Mouse (Mus musculus) MEL (cell line): ENCODE results near the gene Sept3. TPM values are rescaled to one million over a fixed set of nuclear protein-coding genes. Genes with fewer than 3 reads are reported as not detected.

Source experiments
- DNase-seq: peaks from one replicate; pipeline ENCODE4 v3.0.0; 2011; ENCODE audit warnings: low read depth, low spot score
- H3K27ac ChIP-seq: 2 replicates; pipeline ENCODE4 v1.5.1; 2012; ENCODE audit warnings: low read depth, mild to moderate bottlenecking, control low read depth, low read length, moderate library complexity; ENCODE audit not compliant: control insufficient read depth
- H3K27me3 ChIP-seq, 2 experiments: fragments of 150-350 bp in 1 of 2; sonication (generic) in 1 of 2; 2 replicates each; pipeline ENCODE4 v1.6.1; 2012; ENCODE audit warnings: low read length in 2 of 2, mild to moderate bottlenecking in 2 of 2, improper control_type of control experiment in 1 of 2, moderate library complexity in 1 of 2; ENCODE audit not compliant: insufficient read depth in 2 of 2, control insufficient read depth in 1 of 2
- H3K36me3 ChIP-seq, 2 experiments: 2 replicates each; pipeline ENCODE4 v1.6.1; 2012 to 2014; ENCODE audit warnings: low read length in 2 of 2, improper control_type of control experiment in 1 of 2, inconsistent platforms in 1 of 2, mild to moderate bottlenecking in 1 of 2; ENCODE audit not compliant: insufficient read depth in 2 of 2, control insufficient read depth in 1 of 2
- H3K4me1 ChIP-seq, 2 experiments: fragments of 150-350 bp in 1 of 2; sonication (generic) in 1 of 2; 2 replicates each; pipeline ENCODE4 v1.6.1; 2012; ENCODE audit warnings: low read length in 2 of 2, improper control_type of control experiment in 1 of 2, mild to moderate bottlenecking in 1 of 2; ENCODE audit not compliant: insufficient read depth in 2 of 2, control insufficient read depth in 1 of 2
- H3K4me3 ChIP-seq, 2 experiments: fragments of 150-350 bp in 1 of 2; sonication (generic) in 1 of 2; 2 replicates each; pipeline ENCODE4 v1.5.1; 2012; ENCODE audit warnings: low read depth in 2 of 2, low read length in 2 of 2, mild to moderate bottlenecking in 2 of 2, moderate library complexity in 2 of 2, control low read depth in 1 of 2, improper control_type of control experiment in 1 of 2; ENCODE audit not compliant: control insufficient read depth in 1 of 2, insufficient read depth in 1 of 2
- H3K79me2 ChIP-seq: 2 replicates; pipeline ENCODE4 v1.6.1; 2012; ENCODE audit warnings: mild to moderate bottlenecking, low read length, moderate library complexity; ENCODE audit not compliant: control insufficient read depth, poor library complexity, insufficient read depth
- H3K9ac ChIP-seq: 2 replicates; pipeline ENCODE4 v1.6.1; 2012; ENCODE audit warnings: low read depth, mild to moderate bottlenecking, control low read depth, low read length, moderate library complexity; ENCODE audit not compliant: control insufficient read depth, poor library complexity, severe bottlenecking
- H3K9me3 ChIP-seq: fragments of 150-350 bp; sonication (generic); replicated peaks from 2 replicates; pipeline ENCODE4 v1.6.1; 2012; ENCODE audit warnings: mild to moderate bottlenecking, low read length, improper control_type of control experiment, moderate library complexity; ENCODE audit not compliant: insufficient read depth
- BHLHE40 ChIP-seq: IDR thresholded peaks from 2 replicates; pipeline ENCODE4 v1.6.1; 2012; ENCODE audit warnings: low read depth, mild to moderate bottlenecking, inconsistent platforms, low read length, improper control_type of control experiment, borderline replicate concordance
- CTCF ChIP-seq, 3 experiments: IDR thresholded peaks in 2 of 3; conservative IDR thresholded peaks in 1 of 3; 2 replicates each; pipeline ENCODE4 v1.5.1; 2011 to 2012; ENCODE audit warnings: low read length in 3 of 3, low read depth in 2 of 3, mild to moderate bottlenecking in 2 of 3, improper control_type of control experiment in 1 of 3, inconsistent platforms in 1 of 3, mixed read lengths in 1 of 3, moderate library complexity in 1 of 3; ENCODE audit not compliant: control insufficient read depth in 1 of 3, insufficient read depth in 1 of 3, poor library complexity in 1 of 3, severe bottlenecking in 1 of 3
- E2F4 ChIP-seq: IDR thresholded peaks from 2 replicates; pipeline ENCODE4 v1.6.1; 2011; ENCODE audit warnings: low read depth, low read length, improper control_type of control experiment, borderline replicate concordance
- ELF1 ChIP-seq: IDR thresholded peaks from 2 replicates; pipeline ENCODE4 v1.6.1; 2014; ENCODE audit warnings: low read depth, mild to moderate bottlenecking, inconsistent platforms, low read length, improper control_type of control experiment, moderate library complexity
- ETS1 ChIP-seq: IDR thresholded peaks from 2 replicates; pipeline ENCODE4 v1.6.1; 2012; ENCODE audit warnings: low read depth, mild to moderate bottlenecking, inconsistent platforms, low read length, improper control_type of control experiment, moderate library complexity
- JUND ChIP-seq: IDR thresholded peaks from 2 replicates; pipeline ENCODE4 v1.6.1; 2011; ENCODE audit warnings: low read depth, mild to moderate bottlenecking, improper control_type of control experiment, low read length
- KAT2A ChIP-seq: conservative IDR thresholded peaks from 2 replicates; pipeline ENCODE4 v1.6.1; 2012; ENCODE audit warnings: low read depth, low read length, improper control_type of control experiment, inconsistent platforms
- MAFK ChIP-seq: IDR thresholded peaks from 2 replicates; pipeline ENCODE4 v1.6.1; 2011; ENCODE audit warnings: low read depth, mild to moderate bottlenecking, low read length, improper control_type of control experiment, borderline replicate concordance
- MAZ ChIP-seq: IDR thresholded peaks from 2 replicates; pipeline ENCODE4 v1.6.1; 2012; ENCODE audit warnings: low read depth, mild to moderate bottlenecking, inconsistent platforms, low read length, improper control_type of control experiment
- MEF2A ChIP-seq: IDR thresholded peaks from 2 replicates; pipeline ENCODE4 v1.6.1; 2014; ENCODE audit warnings: low read depth, mild to moderate bottlenecking, inconsistent platforms, low read length, improper control_type of control experiment; ENCODE audit not compliant: poor library complexity, insufficient replicate concordance, severe bottlenecking; ENCODE audit errors: extremely low read depth
- MYB ChIP-seq: IDR thresholded peaks from 2 replicates; pipeline ENCODE4 v1.6.1; 2011; ENCODE audit warnings: mild to moderate bottlenecking, low read depth, low read length, improper control_type of control experiment
- MYC ChIP-seq: IDR thresholded peaks from 2 replicates; pipeline ENCODE4 v1.6.1; 2011; ENCODE audit warnings: low read depth, mild to moderate bottlenecking, low read length, improper control_type of control experiment, moderate library complexity
- NELFE ChIP-seq: IDR thresholded peaks from 2 replicates; pipeline ENCODE4 v1.6.1; 2011; ENCODE audit warnings: low read depth, low read length, improper control_type of control experiment
- NRF1 ChIP-seq: IDR thresholded peaks from 2 replicates; pipeline ENCODE4 v1.6.1; 2014; ENCODE audit warnings: low read depth, mild to moderate bottlenecking, inconsistent platforms, low read length, improper control_type of control experiment, moderate library complexity; ENCODE audit not compliant: poor library complexity, insufficient read depth, severe bottlenecking
- POLR2A ChIP-seq, 2 experiments: IDR thresholded peaks; 2 replicates each; pipeline ENCODE4 v1.6.1; 2011 to 2012; ENCODE audit warnings: low read length in 2 of 2, mild to moderate bottlenecking in 2 of 2, control low read depth in 1 of 2, improper control_type of control experiment in 1 of 2, low read depth in 1 of 2, moderate library complexity in 1 of 2; ENCODE audit not compliant: control insufficient read depth in 1 of 2, insufficient read depth in 1 of 2, poor library complexity in 1 of 2
- POLR2AphosphoS2 ChIP-seq: IDR thresholded peaks from 2 replicates; pipeline ENCODE4 v1.6.1; 2011; ENCODE audit warnings: low read length, improper control_type of control experiment
- RAD21 ChIP-seq: IDR thresholded peaks from 2 replicates; pipeline ENCODE4 v1.6.1; 2011; ENCODE audit warnings: mild to moderate bottlenecking, low read depth, low read length, improper control_type of control experiment
- SIN3A ChIP-seq: IDR thresholded peaks from 2 replicates; pipeline ENCODE4 v1.6.1; 2012; ENCODE audit warnings: low read length, improper control_type of control experiment, inconsistent platforms
- TAL1 ChIP-seq: IDR thresholded peaks from 2 replicates; pipeline ENCODE4 v1.6.1; 2012; ENCODE audit warnings: mild to moderate bottlenecking, inconsistent platforms, low read length, moderate library complexity, mixed read lengths
- UBTF ChIP-seq: IDR thresholded peaks from 2 replicates; pipeline ENCODE4 v1.6.1; 2012; ENCODE audit warnings: low read depth, mild to moderate bottlenecking, inconsistent platforms, low read length, improper control_type of control experiment, moderate library complexity, borderline replicate concordance; ENCODE audit not compliant: insufficient read depth
- ZC3H11A ChIP-seq: IDR thresholded peaks from 2 replicates; pipeline ENCODE4 v1.6.1; 2012; ENCODE audit warnings: low read depth, mild to moderate bottlenecking, inconsistent platforms, low read length, improper control_type of control experiment
- ZKSCAN1 ChIP-seq: IDR thresholded peaks from 2 replicates; pipeline ENCODE4 v1.6.1; 2012; ENCODE audit warnings: low read depth, mild to moderate bottlenecking, inconsistent platforms, low read length, improper control_type of control experiment, moderate library complexity
- ZNF384 ChIP-seq: IDR thresholded peaks from 2 replicates; pipeline ENCODE4 v1.6.1; 2012; ENCODE audit warnings: low read depth, mild to moderate bottlenecking, inconsistent platforms, low read length, improper control_type of control experiment
- polyA plus RNA-seq, 2 experiments: library from polyadenylated mRNA; stranded (reverse) in 1 of 2; unstranded in 1 of 2; fragments of >175 nt in 1 of 2; fragments of >200 nt in 1 of 2; gene quantifications; 2 replicates each; pipeline versions ENCODE4 v1.2.1 to v1.2.4; 2012; ENCODE audit warnings: low replicate concordance in 2 of 2, low read depth in 1 of 2; ENCODE audit not compliant: insufficient read length in 2 of 2, insufficient read depth in 1 of 2, missing spikeins in 1 of 2
- total RNA-seq: library from RNA; depleted of rRNA; stranded (reverse); fragments of 300-350 nt; gene quantifications from 2 replicates; pipeline ENCODE4 v1.2.3, GENCODE M21; 2012

Sept3 gene
- total and polyA plus RNA-seq, 3 experiments, result not detected

DNA sequence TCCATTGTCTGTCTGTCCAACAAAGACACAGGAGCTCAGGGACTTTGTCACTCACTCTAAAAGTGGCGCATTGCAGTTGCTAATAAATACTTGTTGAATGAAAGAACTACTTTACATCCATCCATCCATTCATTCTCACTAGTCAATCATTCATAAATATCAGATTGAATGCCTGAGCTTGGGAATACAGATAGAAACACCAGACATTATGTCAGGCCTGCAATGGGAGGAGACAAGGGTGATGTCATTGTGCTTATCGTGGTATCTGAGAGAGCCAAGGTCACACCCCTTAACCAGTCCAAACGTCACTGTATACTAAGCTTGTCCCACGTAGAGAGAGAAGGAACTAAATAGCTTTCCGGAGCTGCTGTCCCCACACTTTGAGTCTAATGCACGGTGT lies 22.6 kb upstream of the Sept3 start, which contains the start of gene 1500009C09Rik:
Gene 1500009C09Rik, plus strand, starts transcription at position 301 of the 400 bp plus-strand sequence.
- Histone ChIP-seq H3K9me3 (no peaks in the 10 kb centered on the region), H3K9ac (no peak within 1 kb of the TSS), H3K27ac (no peak within 1 kb of the TSS), H3K4me3 (no peak within 1 kb of the TSS), H3K79me2 (no peaks in the 10 kb centered on the region), H3K27me3 (peaks cover 3% of the 10 kb centered on the region in 2 experiments; a peak in 3 of 4 replicates), H3K4me1 (no peaks in the 10 kb centered on the region), H3K36me3 (no peaks in the 10 kb centered on the region)
- TF ChIP-seq POLR2A (IDR thresholded peaks at IDR 0.05; ENCODE audit: control insufficient read depth in 1 of 2, insufficient read depth in 1 of 2, low read depth in 1 of 2, low read length in 2 of 2, poor library complexity in 1 of 2) (no peak), ZNF384 (no peak), KAT2A (no peak)
- DNase-seq, result no peak

- DNase-seq, result no peak
- H3K36me3 ChIP-seq, result no peaks in the 10 kb centered on the region
- no peak overlapping the region for H3K4me3 ChIP-seq
- peaks cover 0 to 1% of the 10 kb centered on the region in 2 experiments; a peak in 1 of 4 replicates for H3K27me3 ChIP-seq
- H3K9me3 ChIP-seq, result no peaks in the 10 kb centered on the region
- no peak overlapping the region for H3K27ac ChIP-seq
- H3K4me1 ChIP-seq, result no peaks in the 10 kb centered on the region
- no peaks in the 10 kb centered on the region for H3K79me2 ChIP-seq
- TF ChIP-seq TAL1 (no peak), CTCF (IDR thresholded peaks at IDR 0.05 in 2 of 3, conservative IDR thresholded peaks at IDR 0.05 in 1 of 3; ENCODE audit: control insufficient read depth in 1 of 3, insufficient read depth in 1 of 3, low read depth in 2 of 3, low read length in 3 of 3, poor library complexity in 1 of 3, severe bottlenecking in 1 of 3) (peak; percentile 31 to 41 (median 32); a peak in 4 of 6 replicates)
- H3K9ac ChIP-seq, result no peak overlapping the region
Measured at GRCm38 (mm10) chr15:82255248-82255647, 19.4 kb upstream of the Sept3 start.

DNA sequence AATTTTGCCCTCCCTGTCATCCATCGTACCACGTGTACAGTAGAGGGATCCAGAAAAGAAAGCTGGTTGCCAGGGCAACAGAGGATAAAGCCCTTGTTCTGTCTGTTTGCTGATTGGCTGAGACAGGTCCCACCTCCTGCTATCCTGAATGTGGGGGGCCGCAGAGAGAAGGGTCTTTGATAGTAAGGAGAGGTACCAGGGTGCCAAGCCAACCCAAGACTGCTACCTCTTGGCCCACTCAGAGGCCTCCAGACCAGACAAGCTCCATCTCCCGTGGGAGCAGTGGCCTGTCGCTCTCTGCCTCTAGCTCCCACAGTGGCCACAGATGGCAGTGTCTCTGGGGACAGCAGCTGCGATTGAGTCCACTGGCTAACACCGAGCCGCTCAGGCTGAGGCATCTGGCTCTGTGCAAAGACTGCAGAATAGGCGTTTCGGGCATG lies 18.7 kb upstream of the Sept3 start:
- DNase-seq, result no peak
- Histone ChIP-seq H3K36me3 (no peaks in the 10 kb centered on the region), H3K27me3 (peaks cover 0 to 1% of the 10 kb centered on the region in 2 experiments; a peak in 1 of 4 replicates), H3K27ac (no peak overlapping the region), H3K9ac (no peak overlapping the region), H3K9me3 (no peaks in the 10 kb centered on the region), H3K79me2 (no peaks in the 10 kb centered on the region), H3K4me1 (no peaks in the 10 kb centered on the region), H3K4me3 (no peak overlapping the region)
- TF ChIP-seq ZKSCAN1 (no peak), NELFE (no peak), MYB (no peak), JUND (no peak), ZC3H11A (no peak), MAZ (no peak), UBTF (no peak), ETS1 (no peak), POLR2AphosphoS2 (no peak), MAFK (no peak), ELF1 (no peak), MYC (no peak), RAD21 (no peak), NRF1 (no peak), E2F4 (no peak), BHLHE40 (no peak), SIN3A (no peak), MEF2A (no peak)
